Mouse (Mus musculus): ENCODE measurements around the gene Tcf7l1.

Gene Tcf7l1

GRCm38 (mm10) chr6:72800641-72801040, 11.6 kb upstream of the Tcf7l1 start:
- Histone ChIP-seq H3K36me3 (ENCODE audit: control insufficient read depth, insufficient read depth, low read length, poor library complexity, severe bottlenecking) (no peaks in the 10 kb centered on the region), H3K27me3 (ENCODE audit: control insufficient read depth, insufficient read depth, low read length, poor library complexity, severe bottlenecking) (no peaks in the 10 kb centered on the region)
- DNase-seq (ENCODE audit: low read depth, low spot score) = no peak

GRCm38 (mm10) chr6:72797763-72798162, 8.7 kb upstream of the Tcf7l1 start:
- Histone ChIP-seq H3K27me3 (ENCODE audit: control insufficient read depth, insufficient read depth, low read length, poor library complexity, severe bottlenecking) (no peaks in the 10 kb centered on the region), H3K36me3 (ENCODE audit: control insufficient read depth, insufficient read depth, low read length, poor library complexity, severe bottlenecking) (no peaks in the 10 kb centered on the region)
- DNase-seq (ENCODE audit: low read depth, low spot score) = peak; percentile 12

GRCm38 (mm10) chr6:72795444-72795843, 6.4 kb upstream of the Tcf7l1 start:
- H3K36me3 ChIP-seq (ENCODE audit: control insufficient read depth, insufficient read depth, low read length, poor library complexity, severe bottlenecking) = no peaks in the 10 kb centered on the region
- DNase-seq (ENCODE audit: low read depth, low spot score) = no peak
- H3K27me3 ChIP-seq (ENCODE audit: control insufficient read depth, insufficient read depth, low read length, poor library complexity, severe bottlenecking) = no peaks in the 10 kb centered on the region

GRCm38 (mm10) chr6:72794870-72795269, 5.8 kb upstream of the Tcf7l1 start:
- no peaks in the 10 kb centered on the region for H3K36me3 ChIP-seq (ENCODE audit: control insufficient read depth, insufficient read depth, low read length, poor library complexity, severe bottlenecking)
- no peaks in the 10 kb centered on the region for H3K27me3 ChIP-seq (ENCODE audit: control insufficient read depth, insufficient read depth, low read length, poor library complexity, severe bottlenecking)
- DNase-seq (ENCODE audit: low read depth, low spot score) = no peak

- DNase-seq (ENCODE audit: low read depth, low spot score) = no peak
- no peaks in the 10 kb centered on the region for H3K36me3 ChIP-seq (ENCODE audit: control insufficient read depth, insufficient read depth, low read length, poor library complexity, severe bottlenecking)
Measured at GRCm38 (mm10) chr6:72792641-72793040, 3.6 kb upstream of the Tcf7l1 start.

GRCm38 (mm10) chr6:72787948-72788891, 834 bp downstream of the Tcf7l1 start:
- H3K27me3 ChIP-seq (ENCODE audit: control insufficient read depth, insufficient read depth, low read length, poor library complexity, severe bottlenecking) = 0 out of 2 replicates have a peak, but pooled peaks cover 1% of the 10 kb centered on the region
- H3K36me3 ChIP-seq (ENCODE audit: control insufficient read depth, insufficient read depth, low read length, poor library complexity, severe bottlenecking) = no peaks in the 10 kb centered on the region
- peak; percentile 19 for DNase-seq (ENCODE audit: low read depth, low spot score)

More at GRCm38 (mm10) chr6:72792641-72793040, 3.6 kb upstream of the Tcf7l1 start:
- H3K27me3 ChIP-seq (ENCODE audit: control insufficient read depth, insufficient read depth, low read length, poor library complexity, severe bottlenecking) = 0 out of 2 replicates have a peak, but pooled peaks cover 1% of the 10 kb centered on the region

- no peak for DNase-seq (ENCODE audit: low read depth, low spot score)
- H3K36me3 ChIP-seq (ENCODE audit: control insufficient read depth, insufficient read depth, low read length, poor library complexity, severe bottlenecking) = no peaks in the 10 kb centered on the region
- H3K27me3 ChIP-seq (ENCODE audit: control insufficient read depth, insufficient read depth, low read length, poor library complexity, severe bottlenecking) = 0 out of 2 replicates have a peak, but pooled peaks cover 1% of the 10 kb centered on the region
Measured at GRCm38 (mm10) chr6:72787322-72787947, 1.6 kb downstream of the Tcf7l1 start.

GRCm38 (mm10) chr6:72783780-72784179, 5.3 kb downstream of the Tcf7l1 start:
- no peaks in the 10 kb centered on the region for H3K36me3 ChIP-seq (ENCODE audit: control insufficient read depth, insufficient read depth, low read length, poor library complexity, severe bottlenecking)
- DNase-seq (ENCODE audit: low read depth, low spot score) = no peak
- 0 out of 2 replicates have a peak, but pooled peaks cover 1% of the 10 kb centered on the region for H3K27me3 ChIP-seq (ENCODE audit: control insufficient read depth, insufficient read depth, low read length, poor library complexity, severe bottlenecking)

- no peak for DNase-seq (ENCODE audit: low read depth, low spot score)
- no peaks in the 10 kb centered on the region for H3K36me3 ChIP-seq (ENCODE audit: control insufficient read depth, insufficient read depth, low read length, poor library complexity, severe bottlenecking)
Measured at GRCm38 (mm10) chr6:72778779-72779776, 10.0 kb downstream of the Tcf7l1 start.

GRCm38 (mm10) chr6:72777212-72777611, 11.8 kb downstream of the Tcf7l1 start:
- no peak for DNase-seq (ENCODE audit: low read depth, low spot score)
- H3K27me3 ChIP-seq (ENCODE audit: control insufficient read depth, insufficient read depth, low read length, poor library complexity, severe bottlenecking) = no peaks in the 10 kb centered on the region
- no peaks in the 10 kb centered on the region for H3K36me3 ChIP-seq (ENCODE audit: control insufficient read depth, insufficient read depth, low read length, poor library complexity, severe bottlenecking)

More at GRCm38 (mm10) chr6:72778779-72779776, 10.0 kb downstream of the Tcf7l1 start:
- H3K27me3 ChIP-seq (ENCODE audit: control insufficient read depth, insufficient read depth, low read length, poor library complexity, severe bottlenecking) = no peaks in the 10 kb centered on the region

GRCm38 (mm10) chr6:72774275-72774674, 14.8 kb downstream of the Tcf7l1 start:
- DNase-seq (ENCODE audit: low read depth, low spot score) = no peak
- Histone ChIP-seq H3K27me3 (ENCODE audit: control insufficient read depth, insufficient read depth, low read length, poor library complexity, severe bottlenecking) (no peaks in the 10 kb centered on the region), H3K36me3 (ENCODE audit: control insufficient read depth, insufficient read depth, low read length, poor library complexity, severe bottlenecking) (no peaks in the 10 kb centered on the region)

GRCm38 (mm10) chr6:72769915-72770776, 18.9 kb downstream of the Tcf7l1 start:
- Histone ChIP-seq H3K27me3 (ENCODE audit: control insufficient read depth, insufficient read depth, low read length, poor library complexity, severe bottlenecking) (no peaks in the 10 kb centered on the region), H3K36me3 (ENCODE audit: control insufficient read depth, insufficient read depth, low read length, poor library complexity, severe bottlenecking) (no peaks in the 10 kb centered on the region)
- no peak for DNase-seq (ENCODE audit: low read depth, low spot score)

- no peaks in the 10 kb centered on the region for H3K36me3 ChIP-seq (ENCODE audit: control insufficient read depth, insufficient read depth, low read length, poor library complexity, severe bottlenecking)
- no peak for DNase-seq (ENCODE audit: low read depth, low spot score)
- H3K27me3 ChIP-seq (ENCODE audit: control insufficient read depth, insufficient read depth, low read length, poor library complexity, severe bottlenecking) = no peaks in the 10 kb centered on the region
Measured at GRCm38 (mm10) chr6:72769343-72769742, 19.7 kb downstream of the Tcf7l1 start.

Measured in splenic B cell, adult 2 months (primary cell).